Mouse (Mus musculus) hindbrain, embryonic 13.5 days (tissue): ENCODE data around the gene Ifih1. TPM values are rescaled to one million over a fixed set of nuclear protein-coding genes. Genes with fewer than 3 reads are reported as not detected.

Experiments
- ATAC-seq: fragments of 200-750 bp; cut with Nextera tagmentation; 2 replicates; pipeline ENCODE4 v1.8.0; 2017; ENCODE audit warnings: moderate TSS enrichment; ENCODE audit not compliant: low FRiP score
- H3K27ac ChIP-seq: fragments of 300-500 bp; sonication (generic); 2 replicates; pipeline ENCODE4 v1.5.1; 2015; ENCODE audit warnings: inconsistent platforms, mild to moderate bottlenecking, moderate library complexity
- H3K27me3 ChIP-seq: fragments of 300-500 bp; sonication (generic); 2 replicates; pipeline ENCODE4 v1.6.1; 2015; ENCODE audit warnings: mild to moderate bottlenecking, inconsistent platforms
- H3K36me3 ChIP-seq: fragments of 300-500 bp; sonication (generic); 2 replicates; pipeline ENCODE4 v1.6.1; 2015; ENCODE audit warnings: mild to moderate bottlenecking, inconsistent platforms
- H3K4me1 ChIP-seq: fragments of 300-500 bp; sonication (generic); replicated peaks from 2 replicates; pipeline ENCODE4 v1.6.1; 2015; ENCODE audit warnings: inconsistent platforms
- H3K4me2 ChIP-seq: fragments of 300-500 bp; sonication (generic); 2 replicates; pipeline ENCODE4 v1.6.1; 2015; ENCODE audit warnings: inconsistent platforms, mild to moderate bottlenecking, moderate library complexity
- H3K4me3 ChIP-seq: fragments of 300-500 bp; sonication (generic); 2 replicates; pipeline ENCODE4 v1.5.1; 2015; ENCODE audit warnings: mild to moderate bottlenecking, inconsistent platforms
- H3K9ac ChIP-seq: fragments of 300-500 bp; sonication (generic); 2 replicates; pipeline ENCODE4 v1.6.1; 2015; ENCODE audit warnings: mild to moderate bottlenecking, inconsistent platforms
- H3K9me3 ChIP-seq: fragments of 300-500 bp; sonication (generic); 2 replicates; pipeline ENCODE4 v1.6.1; 2016; ENCODE audit warnings: inconsistent platforms
- WGBS: fragments of 180-500 bp; shearing (Covaris S2); methylation state at CpG from one replicate; pipeline ENCODE4 v1.1.7; 2015; 5-methylcytosine and 5-hydroxymethylcytosine counted together
- polyA plus RNA-seq: library from polyadenylated mRNA; unstranded; fragments of >200 nt; fragmentation: Nextera tagmentation; extraction: Ambion mirVana; gene quantifications from 2 replicates; pipeline ENCODE4 v1.2.1, GENCODE M21; 2015

The Ifih1 gene
- polyA plus RNA-seq: 1.2 and 1.5 TPM in 2 replicates

- Histone ChIP-seq H3K9me3 (no peaks in the 10 kb centered on the region), H3K27me3 (peaks cover 29% of the 10 kb centered on the region), H3K4me3 (peak within 1 kb of the TSS; percentile 46), H3K36me3 (no peaks in the 10 kb centered on the region), H3K4me1 (peaks cover 25% of the 10 kb centered on the region), H3K4me2 (peak within 1 kb of the TSS; percentile 75), H3K27ac (peak within 1 kb of the TSS; percentile 30; the same call in 1 of the 2 replicates), H3K9ac (peak within 1 kb of the TSS; percentile 58)
- WGBS: under 1% methylated on average over 30 of the region's 30 CpGs
- peak; percentile 81 for ATAC-seq
Measured at GRCm38 (mm10) chr2:62646014-62646645, at the start of gene Ifih1. Gene Ifih1, minus strand, starts transcription at chr2:62646255.

- H3K9me3 ChIP-seq: no peaks in the 10 kb centered on the region
- WGBS: 95% methylated on average over 6 of the region's 6 CpGs
- no peak overlapping the region for H3K4me3 ChIP-seq
- no peaks in the 10 kb centered on the region for H3K36me3 ChIP-seq
- no peaks in the 10 kb centered on the region for H3K4me1 ChIP-seq
- no peak for ATAC-seq
- H3K4me2 ChIP-seq: no peak overlapping the region
- H3K27me3 ChIP-seq: no peaks in the 10 kb centered on the region
- H3K27ac ChIP-seq: no peak overlapping the region
- H3K9ac ChIP-seq: no peak overlapping the region
Measured at GRCm38 (mm10) chr2:62685934-62686333, 39.9 kb upstream of the Ifih1 start.

DNA sequence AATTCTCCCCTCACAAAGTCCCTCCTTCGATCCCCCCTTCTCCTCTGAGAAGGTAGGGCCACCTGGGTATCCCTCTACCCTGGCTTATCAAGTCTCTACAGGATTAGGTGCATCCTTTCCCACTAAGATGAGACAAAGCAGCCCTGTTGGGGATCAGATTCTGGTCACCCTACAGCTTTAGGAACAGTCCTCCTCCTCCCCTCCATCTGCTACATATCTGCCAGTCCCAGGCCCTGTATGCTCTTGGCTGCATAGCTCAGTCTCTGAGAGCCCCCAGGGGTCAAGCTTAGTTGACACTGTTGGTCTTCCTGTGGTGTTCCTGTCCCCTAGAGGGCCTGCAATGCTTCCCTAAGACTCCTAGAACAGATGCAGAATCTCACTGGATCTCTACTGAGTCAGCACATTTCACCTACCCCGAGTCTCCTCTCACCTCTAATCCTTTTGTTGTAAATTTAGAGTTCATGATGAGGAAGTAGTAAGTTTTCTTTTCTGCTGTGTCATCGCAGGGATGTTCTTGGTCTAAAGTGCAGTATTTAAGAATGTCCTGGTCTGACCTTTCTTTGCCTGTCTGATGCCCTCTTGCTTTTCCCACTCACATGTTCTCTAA, 39.0 kb upstream of the Ifih1 start:
- Histone ChIP-seq H3K4me1 (no peaks in the 10 kb centered on the region), H3K27ac (no peak overlapping the region), H3K27me3 (no peaks in the 10 kb centered on the region), H3K9me3 (no peaks in the 10 kb centered on the region), H3K4me3 (no peak overlapping the region), H3K9ac (no peak overlapping the region), H3K4me2 (no peak overlapping the region), H3K36me3 (no peaks in the 10 kb centered on the region)
- 66% methylated on average over 3 of the region's 3 CpGs for WGBS
- no peak for ATAC-seq

DNA sequence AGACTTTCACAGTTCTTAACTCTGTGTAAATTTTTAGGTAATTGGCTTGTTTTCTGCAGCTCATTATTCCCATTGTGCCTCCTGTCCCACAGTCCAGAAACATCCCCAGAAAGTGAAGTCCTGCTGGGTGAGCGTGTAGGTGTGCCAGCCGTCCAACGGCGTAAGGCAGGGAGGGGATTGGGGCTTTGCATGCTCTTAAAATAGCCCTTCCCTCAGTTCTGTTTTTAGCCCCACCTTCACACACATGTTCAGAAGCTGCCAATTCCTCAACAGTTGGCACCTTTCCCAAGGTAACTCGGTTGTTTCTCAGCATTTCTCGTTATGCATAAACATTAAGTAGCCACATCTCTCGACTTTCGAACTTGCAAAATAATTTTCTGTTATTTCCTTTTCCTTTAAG, 35.6 kb upstream of the Ifih1 start:
- ATAC-seq: no peak
- no peaks in the 10 kb centered on the region for H3K27me3 ChIP-seq

GRCm38 (mm10) chr2:62672788-62673187, 26.7 kb upstream of the Ifih1 start:
- Histone ChIP-seq H3K9ac (no peak overlapping the region), H3K27ac (no peak overlapping the region), H3K9me3 (no peaks in the 10 kb centered on the region), H3K4me2 (no peak overlapping the region), H3K36me3 (no peaks in the 10 kb centered on the region), H3K4me1 (no peaks in the 10 kb centered on the region), H3K4me3 (no peak overlapping the region), H3K27me3 (no peaks in the 10 kb centered on the region)
- WGBS: 95% methylated on average over 5 of the region's 5 CpGs
- no peak for ATAC-seq

More for the DNA sequence above, 35.6 kb upstream of the Ifih1 start:
- H3K4me2 ChIP-seq: no peak overlapping the region
- whole genome bisulfite sequencing: 78% methylated on average over 8 of the region's 8 CpGs
- no peaks in the 10 kb centered on the region for H3K36me3 ChIP-seq
- no peaks in the 10 kb centered on the region for H3K4me1 ChIP-seq
- no peaks in the 10 kb centered on the region for H3K9me3 ChIP-seq
- no peak overlapping the region for H3K27ac ChIP-seq
- H3K4me3 ChIP-seq: no peak overlapping the region
- H3K9ac ChIP-seq: no peak overlapping the region

DNA sequence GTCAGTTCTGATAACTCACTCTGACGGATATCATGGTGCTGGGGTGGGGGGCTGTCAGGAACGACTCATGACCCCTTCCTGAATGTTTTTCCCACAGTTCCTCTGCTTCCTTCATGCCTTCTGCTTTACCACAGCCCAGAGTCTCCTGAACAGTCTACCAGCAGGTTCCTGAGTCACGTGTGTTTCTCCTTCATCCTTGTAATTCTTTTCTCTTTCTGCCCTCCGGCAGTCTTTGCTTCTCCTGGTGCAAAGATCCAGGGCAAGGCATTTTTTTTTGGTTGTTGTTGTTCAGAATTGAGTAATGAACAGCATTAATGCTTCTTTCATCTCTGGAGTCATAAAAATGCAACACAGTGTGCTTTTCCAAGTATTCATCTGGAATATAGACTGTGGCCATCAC, 24.7 kb upstream of the Ifih1 start:
- Histone ChIP-seq H3K9me3 (no peaks in the 10 kb centered on the region), H3K4me3 (no peak overlapping the region), H3K36me3 (no peaks in the 10 kb centered on the region), H3K4me1 (no peaks in the 10 kb centered on the region), H3K9ac (no peak overlapping the region), H3K27me3 (no peaks in the 10 kb centered on the region), H3K27ac (no peak overlapping the region), H3K4me2 (no peak overlapping the region)
- WGBS: 84% methylated on average over 4 of the region's 4 CpGs
- ATAC-seq: no peak

GRCm38 (mm10) chr2:62670301-62670700, 24.2 kb upstream of the Ifih1 start:
- Histone ChIP-seq H3K9me3 (no peaks in the 10 kb centered on the region), H3K36me3 (no peaks in the 10 kb centered on the region), H3K4me3 (no peak overlapping the region), H3K4me1 (no peaks in the 10 kb centered on the region), H3K4me2 (no peak overlapping the region), H3K27ac (no peak overlapping the region), H3K27me3 (0 out of 2 replicates have a peak, but pooled peaks cover 3% of the 10 kb centered on the region), H3K9ac (no peak overlapping the region)
- ATAC-seq: no peak
- 85% methylated on average over 5 of the region's 5 CpGs for WGBS

DNA sequence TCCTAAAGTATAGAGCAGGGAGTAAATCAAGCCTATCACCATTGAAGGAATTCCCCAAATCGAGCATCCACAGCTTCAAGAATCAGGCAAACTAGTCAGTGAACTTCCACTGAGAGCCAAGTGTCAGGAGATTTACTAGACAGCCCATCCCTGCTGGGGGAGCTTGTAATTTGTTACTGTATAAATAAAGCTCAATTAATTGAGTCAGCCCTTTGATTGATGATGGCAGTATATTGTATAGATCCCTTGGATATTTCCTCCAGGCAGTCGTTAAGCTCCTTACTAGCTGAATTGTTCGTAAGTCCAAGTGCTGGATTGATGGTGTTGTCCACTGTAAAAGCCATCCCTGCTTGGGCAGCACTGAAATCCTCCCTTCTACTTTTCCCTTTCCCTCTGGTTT, 23.8 kb upstream of the Ifih1 start:
- H3K36me3 ChIP-seq: no peaks in the 10 kb centered on the region
- H3K4me2 ChIP-seq: no peak overlapping the region
- no peak overlapping the region for H3K27ac ChIP-seq
- 49% methylated on average over 3 of the region's 3 CpGs for WGBS
- no peak overlapping the region for H3K9ac ChIP-seq
- no peaks in the 10 kb centered on the region for H3K4me1 ChIP-seq
- no peak overlapping the region for H3K4me3 ChIP-seq
- peaks cover 6% of the 10 kb centered on the region for H3K27me3 ChIP-seq
- no peaks in the 10 kb centered on the region for H3K9me3 ChIP-seq
- ATAC-seq: no peak

- H3K4me2 ChIP-seq: no peak overlapping the region
- peaks cover 5% of the 10 kb centered on the region; the same call in 1 of the 2 replicates for H3K4me1 ChIP-seq
- no peaks in the 10 kb centered on the region for H3K9me3 ChIP-seq
- H3K27ac ChIP-seq: no peak overlapping the region
- WGBS: 42% methylated on average over 1 of the region's 1 CpGs
- no peak overlapping the region for H3K4me3 ChIP-seq
- no peaks in the 10 kb centered on the region for H3K36me3 ChIP-seq
- H3K9ac ChIP-seq: no peak overlapping the region
- ATAC-seq: no peak
- peaks cover 8% of the 10 kb centered on the region for H3K27me3 ChIP-seq
Measured at GRCm38 (mm10) chr2:62665536-62665935, 19.5 kb upstream of the Ifih1 start.

- peaks cover 5% of the 10 kb centered on the region; the same call in 1 of the 2 replicates for H3K4me1 ChIP-seq
- no peak for ATAC-seq
- no peak overlapping the region for H3K27ac ChIP-seq
- WGBS: 63% methylated on average over 7 of the region's 7 CpGs
- H3K9me3 ChIP-seq: no peaks in the 10 kb centered on the region
- no peak overlapping the region for H3K9ac ChIP-seq
- peak overlapping the region; percentile 93 for H3K4me2 ChIP-seq
- H3K4me3 ChIP-seq: peak overlapping the region; percentile 65
- no peaks in the 10 kb centered on the region for H3K36me3 ChIP-seq
- H3K27me3 ChIP-seq: peaks cover 8% of the 10 kb centered on the region
Measured at GRCm38 (mm10) chr2:62664839-62665238, 18.8 kb upstream of the Ifih1 start.

GRCm38 (mm10) chr2:62664135-62664670, 18.1 kb upstream of the Ifih1 start, which contains the start of gene Gca:
Gene Gca, plus strand, starts transcription at chr2:62664285.
- WGBS: under 1% methylated on average over 43 of the region's 43 CpGs
- H3K9ac ChIP-seq: peak within 1 kb of the TSS; percentile 76
- peak within 1 kb of the TSS; percentile 65 for H3K4me3 ChIP-seq
- no peaks in the 10 kb centered on the region for H3K36me3 ChIP-seq
- peaks cover 8% of the 10 kb centered on the region for H3K27me3 ChIP-seq
- no peaks in the 10 kb centered on the region for H3K9me3 ChIP-seq
- no peak within 1 kb of the TSS for H3K27ac ChIP-seq
- peaks cover 5% of the 10 kb centered on the region; the same call in 1 of the 2 replicates for H3K4me1 ChIP-seq
- ATAC-seq: peak; percentile 98
- peak within 1 kb of the TSS; percentile 93 for H3K4me2 ChIP-seq

DNA sequence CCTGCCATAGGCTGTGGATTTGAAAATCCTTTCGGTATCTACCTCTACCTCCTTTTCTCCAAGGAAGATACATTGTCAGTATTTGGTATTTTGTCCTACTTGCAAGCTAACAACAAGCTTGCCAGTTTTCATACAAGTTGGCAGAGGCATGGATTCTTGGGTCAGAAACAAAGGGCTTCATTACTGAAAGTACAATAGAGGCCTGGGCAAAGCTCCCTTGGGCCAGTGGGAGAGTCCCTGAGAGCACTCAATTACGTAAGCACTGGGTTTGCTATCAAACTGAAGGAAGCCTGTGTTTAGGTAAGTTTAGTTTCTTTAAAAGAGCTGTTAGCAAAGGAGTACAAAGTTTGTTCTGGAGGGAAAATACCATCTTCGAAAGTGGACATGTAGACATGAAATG, 16.5 kb upstream of the Ifih1 start:
- ATAC-seq: no peak

More for the DNA sequence above, 16.5 kb upstream of the Ifih1 start:
- H3K9me3 ChIP-seq: no peaks in the 10 kb centered on the region
- H3K36me3 ChIP-seq: no peaks in the 10 kb centered on the region
- no peak overlapping the region for H3K4me3 ChIP-seq
- no peak overlapping the region for H3K9ac ChIP-seq
- 84% methylated on average over 3 of the region's 3 CpGs for whole genome bisulfite sequencing
- H3K27me3 ChIP-seq: peaks cover 8% of the 10 kb centered on the region
- peaks cover 5% of the 10 kb centered on the region; the same call in 1 of the 2 replicates for H3K4me1 ChIP-seq
- H3K27ac ChIP-seq: no peak overlapping the region
- H3K4me2 ChIP-seq: no peak overlapping the region
